In genomic region chr11:64369516-64369915, GRCm38 (mm10) we compare ENCODE assay signal across 19 mouse cellular contexts.
DNase-seq lines count a peak whose midpoint lies in the region; ATAC-seq lines count a peak whose summit lies in the region.
"Had no signal": no experiment of that assay in that cellular context is flagged by ENCODE, and none has a peak within 500 bp of the region (broad histone marks: within the 10 kb centered on the region; RNA-seq: fewer than 3 reads in every experiment).

No protein-coding gene starts in this region.

- no peak overlapping the region for H3K4me2 ChIP-seq in midbrain, embryonic 13.5 days (replicated peaks)
- H3K4me2 ChIP-seq: forebrain, embryonic 15.5 days; heart, embryonic 13.5 days had no signal

- no peak for ATAC-seq in midbrain, embryonic 13.5 days
- ATAC-seq: forebrain, embryonic 15.5 days; lung, postnatal 0 days; midbrain, embryonic 16.5 days had no signal

- no peak overlapping the region for H3K4me3 ChIP-seq in midbrain, embryonic 13.5 days (replicated peaks)
- H3K4me3 ChIP-seq: forebrain, embryonic 15.5 days; heart, embryonic 13.5 days had no signal

- intact Hi-C loops in left cerebral cortex, postnatal 25 days (cut with DNase I), result loop anchor here (1.0 kb wide), 1 partner anchor 37 kb away; no protein-coding TSS in a partner anchor

- 75% methylated on average over 8 of the region's 8 CpGs for WGBS in midbrain, embryonic 13.5 days

- peak; percentile 40 for DNase-seq in layer of hippocampus, adult 11-12 months (ENCODE audit: low spot score)
- DNase-seq in layer of hippocampus, postnatal 10 days (ENCODE audit: low spot score in 2 of 2), result no peak
- DNase-seq in 3T3-L1 (ENCODE audit: low read depth, low spot score), result peak; percentile 2
- DNase-seq in forelimb bud, embryonic 11.5 days (ENCODE audit: low read depth, low spot score), result peak; percentile 53
- DNase-seq in left cerebral cortex, postnatal 25 days (ENCODE audit: low spot score in 2 of 2), result peak; percentile 6 to 77
- DNase-seq in spleen, postnatal 4 days (ENCODE audit: low spot score in 2 of 2), result no peak
- no peak for DNase-seq in kidney, postnatal 14 days
- DNase-seq: adrenal gland, postnatal 14 days; cerebellum, adult 8-10 months; embryo, embryonic 11 days; heart, postnatal 4 days; kidney, adult 8-10 months; thymus, postnatal 36 days had no signal

- no peaks in the 10 kb centered on the region for H3K36me3 ChIP-seq in midbrain, embryonic 13.5 days
- H3K36me3 ChIP-seq: forebrain, embryonic 15.5 days; heart, embryonic 13.5 days had no signal

- no peaks in the 10 kb centered on the region for H3K9me3 ChIP-seq in midbrain, embryonic 13.5 days
- H3K9me3 ChIP-seq: forebrain, embryonic 15.5 days; heart, embryonic 13.5 days had no signal

- no peak overlapping the region for H3K9ac ChIP-seq in midbrain, embryonic 13.5 days (replicated peaks)
- H3K9ac ChIP-seq: forebrain, embryonic 15.5 days; heart, embryonic 13.5 days; liver, embryonic 14.5 days had no signal

- H3K27ac ChIP-seq in midbrain, embryonic 13.5 days, result no peak overlapping the region
- H3K27ac ChIP-seq: forebrain, embryonic 15.5 days; heart, embryonic 13.5 days; liver, embryonic 14.5 days had no signal

- no peaks in the 10 kb centered on the region for H3K4me1 ChIP-seq in midbrain, embryonic 13.5 days (replicated peaks)
- H3K4me1 ChIP-seq: forebrain, embryonic 15.5 days; heart, embryonic 13.5 days had no signal

- H3K27me3 ChIP-seq in midbrain, embryonic 13.5 days, result no peaks in the 10 kb centered on the region
- H3K27me3 ChIP-seq: forebrain, embryonic 15.5 days; heart, embryonic 13.5 days had no signal

Comparison
In these comparisons a context has a peak if more than half of its experiments do, and no peak if none do; other contexts are left out.
1. DNase-seq: peak in layer of hippocampus, adult 11-12 months (single experiment), 3T3-L1 (single experiment), forelimb bud, embryonic 11.5 days (single experiment) and left cerebral cortex, postnatal 25 days (2 of 2); none in layer of hippocampus, postnatal 10 days (0 of 2), spleen, postnatal 4 days (0 of 2) and kidney, postnatal 14 days (single experiment).